Comparison of ENCODE assay signal across 8 mouse cellular contexts in genomic region chr2:179974651-179975471, GRCm38 (mm10). TPM values are rescaled to one million over a fixed set of nuclear protein-coding genes. Genes with fewer than 3 reads are reported as not detected.
DNase-seq lines count a peak whose midpoint lies in the region; ATAC-seq and TF ChIP-seq lines count a peak whose summit lies in the region.

No protein-coding gene starts in this region.

- no peaks in the 10 kb centered on the region for H3K27me3 ChIP-seq in ES-Bruce4 (ENCODE audit: control insufficient read depth, insufficient read depth, low read length, poor library complexity, severe bottlenecking)
- no peaks in the 10 kb centered on the region for H3K27me3 ChIP-seq in hindbrain, postnatal 0 days (ENCODE audit: insufficient read depth, low read length)
- no peaks in the 10 kb centered on the region for H3K27me3 ChIP-seq in liver, embryonic 13.5 days
- no peaks in the 10 kb centered on the region for H3K27me3 ChIP-seq in myocyte (ENCODE audit: control insufficient read depth, insufficient read depth, insufficient read length)

- no peak overlapping the region for H3K27ac ChIP-seq in ES-Bruce4 (ENCODE audit: insufficient read depth, low read length)
- H3K27ac ChIP-seq in hindbrain, postnatal 0 days = no peak overlapping the region
- no peak overlapping the region for H3K27ac ChIP-seq in liver, embryonic 13.5 days

- WGBS in hindbrain, postnatal 0 days = 3% methylated on average over 44 of the region's 45 CpGs
- WGBS in liver, embryonic 13.5 days (ENCODE audit: insufficient replicate concordance) = 4% methylated on average over 45 of the region's 45 CpGs

- no peak for TF ChIP-seq EP300 in ES-Bruce4 (IDR thresholded peaks at IDR 0.05; ENCODE audit: insufficient read depth, low read depth, low read length)

- peaks cover 51% of the 10 kb centered on the region for H3K79me2 ChIP-seq in myocyte (ENCODE audit: control insufficient read depth, insufficient read depth)

- ATAC-seq in erythroid progenitor cell, adult 5-6 weeks (replicated peaks; ENCODE audit: low FRiP score, poor library complexity, severe bottlenecking) = peak; percentile 23; the same call in 1 of the 2 replicates
- no peak for ATAC-seq in hindbrain, postnatal 0 days
- no peak for ATAC-seq in liver, embryonic 13.5 days (ENCODE audit: low read depth)

- H3K4me1 ChIP-seq in ES-Bruce4 (ENCODE audit: control insufficient read depth, insufficient read depth, low read length) = peaks cover 3% of the 10 kb centered on the region
- peaks cover 14% of the 10 kb centered on the region for H3K4me1 ChIP-seq in hindbrain, postnatal 0 days (ENCODE audit: insufficient read depth, low read length)
- peaks cover 66% of the 10 kb centered on the region for H3K4me1 ChIP-seq in liver, embryonic 13.5 days (replicated peaks)

- peak overlapping the region; percentile 81 for H3K9ac ChIP-seq in ES-Bruce4 (ENCODE audit: low read depth, poor library complexity, severe bottlenecking)
- H3K9ac ChIP-seq in hindbrain, postnatal 0 days (replicated peaks; ENCODE audit: low read length) = peak overlapping the region; percentile 98
- H3K9ac ChIP-seq in liver, embryonic 13.5 days = peak overlapping the region; percentile 93

- H3K36me3 ChIP-seq in ES-Bruce4 (ENCODE audit: control insufficient read depth, insufficient read depth, low read length, poor library complexity, severe bottlenecking) = no peaks in the 10 kb centered on the region
- H3K36me3 ChIP-seq in hindbrain, postnatal 0 days (ENCODE audit: insufficient read depth, low read length) = no peaks in the 10 kb centered on the region
- H3K36me3 ChIP-seq in liver, embryonic 13.5 days = no peaks in the 10 kb centered on the region
- H3K36me3 ChIP-seq in myocyte (ENCODE audit: control insufficient read depth, insufficient read depth) = no peaks in the 10 kb centered on the region

- TF ChIP-seq POLR2A in ES-Bruce4 (IDR thresholded peaks at IDR 0.05; ENCODE audit: insufficient read depth, low read length) = no peak
- TF ChIP-seq POLR2A in myocyte (IDR thresholded peaks at IDR 0.05; ENCODE audit: insufficient read length, low read depth) = no peak

- H3K4me2 ChIP-seq in hindbrain, postnatal 0 days (ENCODE audit: low read depth, low read length) = peak overlapping the region; percentile 94
- peak overlapping the region; percentile 99 for H3K4me2 ChIP-seq in liver, embryonic 13.5 days
- H3K4me2 ChIP-seq in myocyte (ENCODE audit: low read depth) = peak overlapping the region; percentile 68

- H3K9me3 ChIP-seq in ES-Bruce4 (replicated peaks; ENCODE audit: control insufficient read depth, insufficient read depth, low read length, poor library complexity, severe bottlenecking) = no peaks in the 10 kb centered on the region
- H3K9me3 ChIP-seq in hindbrain, postnatal 0 days (ENCODE audit: low read length) = no peaks in the 10 kb centered on the region
- no peaks in the 10 kb centered on the region for H3K9me3 ChIP-seq in liver, embryonic 13.5 days (replicated peaks)

- DNase-seq in ZHBTc4 (ENCODE audit: low read depth, low spot score) = peak; percentile 46
- DNase-seq in hindbrain, postnatal 0 days (ENCODE audit: low spot score) = peak; percentile 20
- peak; percentile 29 for DNase-seq in liver, embryonic 13.5 days
- DNase-seq in thymus, postnatal 4 days = peak; percentile 63
- no peak for DNase-seq in frontal cortex, adult 2 months (ENCODE audit: extremely low spot score in 1 of 2, low spot score in 1 of 2)

- no peak for TF ChIP-seq CTCF in ES-Bruce4 (IDR thresholded peaks at IDR 0.05; ENCODE audit: low read depth, low read length)
- no peak for TF ChIP-seq CTCF in hindbrain, postnatal 0 days (IDR thresholded peaks at IDR 0.05; ENCODE audit: low read depth)

- H3K4me3 ChIP-seq in ES-Bruce4 (ENCODE audit: low read depth, low read length) (peak overlapping the region; percentile 72), myocyte (peak overlapping the region; percentile 19)
- peak overlapping the region; percentile 86 for H3K4me3 ChIP-seq in hindbrain, postnatal 0 days (ENCODE audit: low read length)
- peak overlapping the region; percentile 88 for H3K4me3 ChIP-seq in liver, embryonic 13.5 days (replicated peaks)

- H3ac ChIP-seq in myocyte (ENCODE audit: control insufficient read depth, insufficient read length) = peak overlapping the region; percentile 71

TF ChIP-seq in myocyte, 11 proteins besides CTCF, POLR2A, EP300 and RAD21:
- TF ChIP-seq E2F4 (IDR thresholded peaks at IDR 0.05; ENCODE audit: insufficient read depth) (no peak), CEBPB (IDR thresholded peaks at IDR 0.05; ENCODE audit: insufficient read depth, poor library complexity, severe bottlenecking) (no peak), MAX (IDR thresholded peaks at IDR 0.05; ENCODE audit: low read depth) (no peak), REST (IDR thresholded peaks at IDR 0.05; ENCODE audit: insufficient read depth, insufficient read length) (no peak), TCF3 (IDR thresholded peaks at IDR 0.05; ENCODE audit: insufficient read length, low read depth) (no peak), POLR2AphosphoS2 (IDR thresholded peaks at IDR 0.05; ENCODE audit: insufficient read length, low read depth) (no peak), USF1 (IDR thresholded peaks at IDR 0.05; ENCODE audit: low read depth) (no peak), TCF12 (IDR thresholded peaks at IDR 0.05; ENCODE audit: insufficient read depth, poor library complexity, severe bottlenecking) (no peak), SRF (IDR thresholded peaks at IDR 0.05; ENCODE audit: control insufficient read depth, insufficient read length, low read depth) (no peak), MYOG (IDR thresholded peaks at IDR 0.05; ENCODE audit: control insufficient read depth in 1 of 3, insufficient read depth in 1 of 3, insufficient read length in 2 of 3, low read depth in 2 of 3) (no peak), MYOD1 (IDR thresholded peaks at IDR 0.05; ENCODE audit: control insufficient read depth in 1 of 3, insufficient read length in 2 of 3, low read depth in 2 of 3) (no peak)

RNA-seq across cellular contexts. Expression of gene Taf4, which starts 1.6 kb away (rescaled TPM):
- 22.4 and 26.4 TPM in 2 replicates for polyA plus RNA-seq in ES-Bruce4 (2011; ENCODE audit: insufficient read depth, insufficient read length, low read depth, missing spikeins)
- 51.6 and 57.3 TPM in 2 replicates for total RNA-seq in erythroid progenitor cell, adult 5-6 weeks (2015; ENCODE audit: low replicate concordance)
- total RNA-seq in erythroid progenitor cell, adult 5-6 weeks (2017; ENCODE audit: low replicate concordance) = 84.2 and 117 TPM in 2 replicates
- total RNA-seq in hindbrain, postnatal 0 days (2014; rRNA removed) = 12.1 and 13.6 TPM in 2 replicates
- 2.5 and 3.0 TPM in 2 replicates for polyA plus RNA-seq in hindbrain, postnatal 0 days (2015; fragmentation: Nextera tagmentation; extraction: Ambion mirVana)
- polyA plus RNA-seq in liver, embryonic 13.5 days (2015; fragmentation: Nextera tagmentation; extraction: Ambion mirVana) = 2.0 and 2.1 TPM in 2 replicates
- 6.3 TPM for polyA plus RNA-seq in myocyte (2012; fragmentation: generic; extraction: Trizol)
- polyA plus RNA-seq in frontal cortex, adult 2 months (2012; rRNA removed) = 14.1 and 15.1 TPM in 2 replicates

RNA-seq across cellular contexts. Expression of gene Lsm14b, which starts 49.9 kb away (rescaled TPM):
- polyA plus RNA-seq in ES-Bruce4 (2011; ENCODE audit: insufficient read depth, insufficient read length, low read depth, missing spikeins) = 55.6 and 59.8 TPM in 2 replicates
- 6.5 and 7.1 TPM in 2 replicates for total RNA-seq in erythroid progenitor cell, adult 5-6 weeks (2015; ENCODE audit: low replicate concordance)
- total RNA-seq in erythroid progenitor cell, adult 5-6 weeks (2017; ENCODE audit: low replicate concordance) = 5.7 and 11.3 TPM in 2 replicates
- total RNA-seq in hindbrain, postnatal 0 days (2014; rRNA removed) = 88.2 and 102 TPM in 2 replicates
- 21.0 and 21.3 TPM in 2 replicates for polyA plus RNA-seq in hindbrain, postnatal 0 days (2015; fragmentation: Nextera tagmentation; extraction: Ambion mirVana)
- polyA plus RNA-seq in liver, embryonic 13.5 days (2015; fragmentation: Nextera tagmentation; extraction: Ambion mirVana) = 2.0 and 2.1 TPM in 2 replicates
- polyA plus RNA-seq in myocyte (2012; fragmentation: generic; extraction: Trizol) = 48.8 TPM
- 85.2 and 88.4 TPM in 2 replicates for polyA plus RNA-seq in frontal cortex, adult 2 months (2012; rRNA removed)

Comparison
In these comparisons a context has a peak if more than half of its experiments do, and no peak if none do; other contexts are left out.
1. H3K4me3 ChIP-seq: peak in every context shown above with its lines; median percentile 88 in liver, embryonic 13.5 days; 86 in hindbrain, postnatal 0 days; 72 in ES-Bruce4; 19 in myocyte.
2. DNase-seq: peak in ZHBTc4 (single experiment), hindbrain, postnatal 0 days (single experiment), liver, embryonic 13.5 days (single experiment) and thymus, postnatal 4 days (single experiment); none in frontal cortex, adult 2 months (0 of 2).
3. Peak in every context shown above with its lines, with median percentiles within 50 percentile points of each other: H3K9ac ChIP-seq and H3K4me2 ChIP-seq.